Mouse (Mus musculus): ENCODE measurements around the gene Gm43518.

GRCm38 (mm10) chr5:123961046-123961445 is 33.8 kb downstream of the Gm43518 start:
- TF ChIP-seq POLR2A (IDR thresholded peaks at IDR 0.05; ENCODE audit: control insufficient read depth in 1 of 2, insufficient read depth in 1 of 2, low read depth in 1 of 2, low read length in 2 of 2, poor library complexity in 1 of 2): no peak
- no peak for TF ChIP-seq ZC3H11A (IDR thresholded peaks at IDR 0.05; ENCODE audit: low read depth, low read length)
- no peak for TF ChIP-seq POLR2AphosphoS5 (IDR thresholded peaks at IDR 0.05; ENCODE audit: borderline replicate concordance, low read depth, low read length)
- no peak for TF ChIP-seq MXI1 (IDR thresholded peaks at IDR 0.05; ENCODE audit: low read depth, low read length)
- no peak for TF ChIP-seq CTCF (IDR thresholded peaks at IDR 0.05 in 2 of 3, conservative IDR thresholded peaks at IDR 0.05 in 1 of 3; ENCODE audit: control insufficient read depth in 1 of 3, insufficient read depth in 1 of 3, low read depth in 2 of 3, low read length in 3 of 3, poor library complexity in 1 of 3, severe bottlenecking in 1 of 3)
- TF ChIP-seq GATA1 (IDR thresholded peaks at IDR 0.05; ENCODE audit: low read depth, low read length): no peak
- no peak for TF ChIP-seq EP300 (IDR thresholded peaks at IDR 0.05; ENCODE audit: low read depth in 1 of 2, low read length in 2 of 2)
- TF ChIP-seq BHLHE40 (IDR thresholded peaks at IDR 0.05; ENCODE audit: borderline replicate concordance, low read depth, low read length): no peak
- TF ChIP-seq USF1 (IDR thresholded peaks at IDR 0.05; ENCODE audit: low read depth, low read length): no peak

Measured in MEL (cell line).